Comparison of ENCODE assay signal across 9 mouse cellular contexts in the genomic region with DNA sequence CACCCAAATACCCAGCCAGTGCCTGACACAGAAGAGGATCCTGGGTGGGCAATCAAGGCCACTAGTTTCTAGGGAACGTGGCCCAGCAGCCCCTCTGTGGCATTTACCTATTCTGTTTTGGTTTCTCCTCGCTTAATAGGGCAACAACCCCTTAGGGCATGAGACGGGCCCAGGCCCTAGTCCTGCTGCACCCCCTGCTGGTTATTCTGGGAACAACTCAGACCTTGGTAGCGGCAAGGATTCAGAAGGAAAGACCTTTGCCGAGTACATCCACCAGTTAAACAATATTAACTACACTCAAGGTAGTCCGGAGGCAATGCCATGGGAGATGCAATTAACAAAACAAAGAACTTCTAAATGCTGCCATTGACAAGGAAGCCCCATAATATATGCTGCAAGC. TPM values are rescaled to one million over a fixed set of nuclear protein-coding genes. Genes with fewer than 3 reads are reported as not detected.
DNase-seq lines count a peak whose midpoint lies in the region; ATAC-seq and TF ChIP-seq lines count a peak whose summit lies in the region.
"Had no signal": no experiment of that assay in that cellular context is flagged by ENCODE, and none has a peak within 500 bp of the region (broad histone marks: within the 10 kb centered on the region; RNA-seq: fewer than 3 reads in every experiment).

No protein-coding gene starts in this region.

- H3K4me1 ChIP-seq in forebrain, embryonic 14.5 days (ENCODE audit: control insufficient read depth, insufficient read depth, low read length) = no peaks in the 10 kb centered on the region
- H3K4me1 ChIP-seq in hindbrain, postnatal 0 days (ENCODE audit: insufficient read depth, low read length) = no peaks in the 10 kb centered on the region
- H3K4me1 ChIP-seq: heart, embryonic 13.5 days had no signal

- ATAC-seq in forebrain, embryonic 14.5 days = peak; percentile 47; the same call in 1 of the 2 replicates
- ATAC-seq in hindbrain, postnatal 0 days = peak; percentile 48; the same call in 1 of the 2 replicates
- ATAC-seq in megakaryocyte, adult 5-6 weeks (ENCODE audit: poor library complexity, severe bottlenecking) = peak; percentile 87

- H3K9me3 ChIP-seq in forebrain, embryonic 14.5 days (replicated peaks; ENCODE audit: control insufficient read depth, low read length) = no peaks in the 10 kb centered on the region
- H3K9me3 ChIP-seq in hindbrain, postnatal 0 days (ENCODE audit: low read length) = no peaks in the 10 kb centered on the region
- H3K9me3 ChIP-seq: heart, embryonic 13.5 days had no signal

- TF ChIP-seq CTCF in hindbrain, postnatal 0 days (IDR thresholded peaks at IDR 0.05; ENCODE audit: low read depth) = peak; percentile 93

- DNase-seq in NIH3T3 (ENCODE audit: low read depth) = peak; percentile 70
- peak; percentile 19 for DNase-seq in c-Kit-positive CD71-positive TER-119-positive erythroid progenitor cells, embryonic 14.5 days (ENCODE audit: low spot score)
- peak; percentile 80 for DNase-seq in forebrain, embryonic 14.5 days (ENCODE audit: low spot score)
- peak; percentile 85 for DNase-seq in hindbrain, postnatal 0 days (ENCODE audit: low spot score)
- DNase-seq in layer of hippocampus, postnatal 36 days = peak; percentile 71 to 85
- peak; percentile 86 for DNase-seq in right cerebral cortex, postnatal 14 days
- DNase-seq in yolk sac, embryonic 10.5 days (ENCODE audit: low spot score) = peak; percentile 25

- no peak overlapping the region for H3K4me2 ChIP-seq in forebrain, embryonic 14.5 days (ENCODE audit: low read length)
- H3K4me2 ChIP-seq in hindbrain, postnatal 0 days (ENCODE audit: low read depth, low read length) = no peak overlapping the region
- H3K4me2 ChIP-seq: heart, embryonic 13.5 days had no signal

- H3K27ac ChIP-seq in forebrain, embryonic 14.5 days (ENCODE audit: low read depth, low read length) = no peak overlapping the region
- no peak overlapping the region for H3K27ac ChIP-seq in hindbrain, postnatal 0 days
- H3K27ac ChIP-seq: heart, embryonic 13.5 days had no signal

- no peak overlapping the region for H3K9ac ChIP-seq in forebrain, embryonic 14.5 days (ENCODE audit: low read length)
- no peak overlapping the region for H3K9ac ChIP-seq in hindbrain, postnatal 0 days (replicated peaks; ENCODE audit: low read length)
- H3K9ac ChIP-seq: heart, embryonic 13.5 days had no signal

- 12% methylated on average over 6 of the region's 6 CpGs for WGBS in forebrain, embryonic 14.5 days
- 12% methylated on average over 6 of the region's 6 CpGs for WGBS in hindbrain, postnatal 0 days

- no peaks in the 10 kb centered on the region for H3K27me3 ChIP-seq in forebrain, embryonic 14.5 days (replicated peaks; ENCODE audit: control insufficient read depth, insufficient read depth, low read length)
- H3K27me3 ChIP-seq in hindbrain, postnatal 0 days (ENCODE audit: insufficient read depth, low read length) = no peaks in the 10 kb centered on the region

- no peak overlapping the region for H3K4me3 ChIP-seq in forebrain, embryonic 14.5 days (ENCODE audit: low read depth, low read length)
- no peak overlapping the region for H3K4me3 ChIP-seq in hindbrain, postnatal 0 days (ENCODE audit: low read length)
- H3K4me3 ChIP-seq: heart, embryonic 13.5 days had no signal

- no peaks in the 10 kb centered on the region for H3K36me3 ChIP-seq in forebrain, embryonic 14.5 days (ENCODE audit: control insufficient read depth, insufficient read depth, low read length)
- H3K36me3 ChIP-seq in hindbrain, postnatal 0 days (ENCODE audit: insufficient read depth, low read length) = no peaks in the 10 kb centered on the region
- H3K36me3 ChIP-seq: heart, embryonic 13.5 days had no signal

RNA-seq across cellular contexts. Expression of a gene that starts 11.2 kb away (rescaled TPM):
- 0.22 TPM in 1 of 2 replicates, not detected in the other for polyA plus RNA-seq in forebrain, embryonic 14.5 days (2014; fragmentation: Nextera tagmentation; extraction: Ambion mirVana)
- total RNA-seq in hindbrain, postnatal 0 days (2014; rRNA removed) = 1.7 TPM in 1 of 2 replicates, not detected in the other
- 0.43 and 0.46 TPM in 2 replicates for polyA plus RNA-seq in hindbrain, postnatal 0 days (2015; fragmentation: Nextera tagmentation; extraction: Ambion mirVana)
- total RNA-seq in layer of hippocampus, postnatal 36 days (2021) = 1 to 10 TPM in 1 of 2 experiments, not detected in 1; 1.1 TPM
- not detected in 2 replicates for total RNA-seq in megakaryocyte, adult 5-6 weeks (2015)
- total RNA-seq in megakaryocyte, adult 5-6 weeks (2017) = not detected in 2 replicates
- polyA plus RNA-seq: heart, embryonic 13.5 days had no signal

RNA-seq across cellular contexts. Expression of a gene that starts 15.7 kb away (rescaled TPM):
- 10.5 and 11.1 TPM in 2 replicates for polyA plus RNA-seq in forebrain, embryonic 14.5 days (2014; fragmentation: Nextera tagmentation; extraction: Ambion mirVana)
- total RNA-seq in hindbrain, postnatal 0 days (2014; rRNA removed) = 16.7 and 17.7 TPM in 2 replicates
- polyA plus RNA-seq in hindbrain, postnatal 0 days (2015; fragmentation: Nextera tagmentation; extraction: Ambion mirVana) = 25.3 TPM in 2 replicates
- total RNA-seq in layer of hippocampus, postnatal 36 days (2021) = 10 to 100 TPM; 30.4 to 32.2 TPM
- total RNA-seq in megakaryocyte, adult 5-6 weeks (2015) = 7.6 and 7.7 TPM in 2 replicates
- total RNA-seq in megakaryocyte, adult 5-6 weeks (2017) = 2.0 and 2.9 TPM in 2 replicates

RNA-seq across cellular contexts. Expression of a gene that starts 39.3 kb away (rescaled TPM):
- polyA plus RNA-seq in forebrain, embryonic 14.5 days (2014; fragmentation: Nextera tagmentation; extraction: Ambion mirVana) = 12.6 and 12.8 TPM in 2 replicates
- total RNA-seq in hindbrain, postnatal 0 days (2014; rRNA removed) = 54.4 and 61.4 TPM in 2 replicates
- 10.1 and 10.5 TPM in 2 replicates for polyA plus RNA-seq in hindbrain, postnatal 0 days (2015; fragmentation: Nextera tagmentation; extraction: Ambion mirVana)
- total RNA-seq in layer of hippocampus, postnatal 36 days (2021) = 100 to 1,000 TPM; 121 to 133 TPM
- 14.1 and 14.5 TPM in 2 replicates for total RNA-seq in megakaryocyte, adult 5-6 weeks (2015)
- total RNA-seq in megakaryocyte, adult 5-6 weeks (2017) = 9.1 and 14.5 TPM in 2 replicates

RNA-seq across cellular contexts. Expression of a gene that starts 54.2 kb away (rescaled TPM):
- 23.7 and 32.9 TPM in 2 replicates for polyA plus RNA-seq in forebrain, embryonic 14.5 days (2014; fragmentation: Nextera tagmentation; extraction: Ambion mirVana)
- total RNA-seq in hindbrain, postnatal 0 days (2014; rRNA removed) = 166 and 178 TPM in 2 replicates
- 88.3 and 99.9 TPM in 2 replicates for polyA plus RNA-seq in hindbrain, postnatal 0 days (2015; fragmentation: Nextera tagmentation; extraction: Ambion mirVana)
- total RNA-seq in layer of hippocampus, postnatal 36 days (2021) = 100 to 1,000 TPM; 106 to 108 TPM
- 0.11 TPM in 1 of 2 replicates, not detected in the other for total RNA-seq in megakaryocyte, adult 5-6 weeks (2015)
- 0.18 TPM in 1 of 2 replicates, not detected in the other for total RNA-seq in megakaryocyte, adult 5-6 weeks (2017)

Comparison
In these comparisons a context has a peak if more than half of its experiments do, and no peak if none do; other contexts are left out.
1. DNase-seq: peak in every context shown above with its lines; median percentile 86 in right cerebral cortex, postnatal 14 days; 85 in hindbrain, postnatal 0 days; 80 in forebrain, embryonic 14.5 days; 78 in layer of hippocampus, postnatal 36 days; 70 in NIH3T3; 25 in yolk sac, embryonic 10.5 days; 19 in c-Kit-positive CD71-positive TER-119-positive erythroid progenitor cells, embryonic 14.5 days.